ENCODE assay signal across 9 mouse cellular contexts in the genomic region with DNA sequence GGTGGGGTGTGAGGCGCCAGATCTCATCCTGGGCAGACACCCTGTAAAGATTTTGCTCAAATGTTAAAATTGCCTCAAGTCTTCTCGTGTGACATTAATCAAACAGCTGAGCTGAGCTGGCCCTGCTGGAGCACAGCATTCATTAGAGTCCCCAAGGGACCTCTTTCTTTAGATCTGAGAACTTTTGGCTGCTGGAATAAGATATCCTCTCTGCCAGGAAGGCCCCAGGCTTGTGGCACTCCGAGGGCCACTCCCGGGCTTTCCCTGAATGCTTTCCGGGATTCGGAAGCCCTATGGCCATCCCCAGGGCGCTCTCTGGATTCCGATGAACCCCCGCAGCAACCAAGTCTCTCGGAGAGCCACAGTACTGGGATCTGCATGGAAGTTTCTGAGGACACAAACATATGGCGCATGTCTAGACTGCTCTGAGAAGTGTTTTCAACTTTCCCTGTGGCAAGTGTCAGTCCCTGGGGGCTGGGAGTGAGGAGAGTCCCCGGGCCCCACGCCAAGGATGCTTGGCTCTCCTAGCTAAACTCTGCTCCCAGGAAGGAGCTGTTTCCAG. TPM values are rescaled to one million over a fixed set of nuclear protein-coding genes. Genes with fewer than 3 reads are reported as not detected.
A peak's percentile ranks its signal among the peaks of the same experiment; 100 is the strongest.
DNase-seq lines count a peak whose midpoint lies in the region; ATAC-seq and TF ChIP-seq lines count a peak whose summit lies in the region.
"Had no signal": no experiment of that assay in that cellular context is flagged by ENCODE, and none has a peak within 500 bp of the region (broad histone marks: within the 10 kb centered on the region; RNA-seq: fewer than 3 reads in every experiment).

No protein-coding gene starts in this region.

- H3K27ac ChIP-seq in forebrain, embryonic 15.5 days (replicated peaks), result peak overlapping the region; percentile 87
- H3K27ac ChIP-seq in heart, postnatal 0 days (ENCODE audit: low read depth), result peak overlapping the region; percentile 47

- no peak overlapping the region for H3K9ac ChIP-seq in forebrain, embryonic 15.5 days (replicated peaks)
- no peak overlapping the region for H3K9ac ChIP-seq in heart, postnatal 0 days (replicated peaks; ENCODE audit: low read depth, low read length)

- peak overlapping the region; percentile 5; the same call in 1 of the 2 replicates for H3K4me3 ChIP-seq in forebrain, embryonic 15.5 days
- H3K4me3 ChIP-seq in heart, postnatal 0 days (ENCODE audit: low read depth, low read length), result 0 out of 2 replicates have a peak overlapping the region, but pooled peaks have one; percentile 11

- H3K27me3 ChIP-seq in forebrain, embryonic 15.5 days, result no peaks in the 10 kb centered on the region
- no peaks in the 10 kb centered on the region for H3K27me3 ChIP-seq in heart, postnatal 0 days (ENCODE audit: control insufficient read depth, insufficient read depth, low read length)

- peak overlapping the region; percentile 35 for H3K4me2 ChIP-seq in forebrain, embryonic 15.5 days (replicated peaks)
- H3K4me2 ChIP-seq in heart, postnatal 0 days (ENCODE audit: low read depth, low read length), result peak overlapping the region; percentile 47

- no peaks in the 10 kb centered on the region for H3K36me3 ChIP-seq in forebrain, embryonic 15.5 days
- H3K36me3 ChIP-seq in heart, postnatal 0 days (replicated peaks; ENCODE audit: control insufficient read depth, insufficient read depth, low read length), result no peaks in the 10 kb centered on the region

- ATAC-seq in forebrain, embryonic 15.5 days (replicated peaks), result peak; percentile 90
- peak; percentile 66 for ATAC-seq in heart, postnatal 0 days (ENCODE audit: insufficient read depth, low read depth)

- no peaks in the 10 kb centered on the region for H3K9me3 ChIP-seq in forebrain, embryonic 15.5 days
- H3K9me3 ChIP-seq in heart, postnatal 0 days (replicated peaks; ENCODE audit: control insufficient read depth, low read length), result 0 out of 2 replicates have a peak, but pooled peaks cover 3% of the 10 kb centered on the region

- no peak for TF ChIP-seq CTCF in heart, postnatal 0 days (IDR thresholded peaks at IDR 0.05; ENCODE audit: low read depth)

- TF ChIP-seq EP300 in heart, postnatal 0 days (IDR thresholded peaks at IDR 0.05; ENCODE audit: low read depth), result no peak

- peak; percentile 46 to 65 for DNase-seq in left cerebral cortex, adult 18-20 months (ENCODE audit: low spot score in 2 of 2)
- DNase-seq in left cerebral cortex, adult 11 months (ENCODE audit: low spot score), result no peak
- DNase-seq in heart, postnatal 0 days (ENCODE audit: low spot score), result peak; percentile 42
- peak; percentile 88 for DNase-seq in kidney, postnatal 10 days
- DNase-seq in lung, postnatal 25 days (ENCODE audit: low spot score), result peak; percentile 23
- DNase-seq in right cerebral cortex, postnatal 4 days, result peak; percentile 76
- no peak for DNase-seq in layer of hippocampus, adult 8-10 months (ENCODE audit: low spot score in 2 of 2)

- WGBS in forebrain, embryonic 15.5 days, result 4% methylated on average over 13 of the region's 13 CpGs
- 11% methylated on average over 13 of the region's 13 CpGs for WGBS in heart, postnatal 0 days

- peaks cover 28% of the 10 kb centered on the region for H3K4me1 ChIP-seq in forebrain, embryonic 15.5 days
- peaks cover 12% of the 10 kb centered on the region for H3K4me1 ChIP-seq in heart, postnatal 0 days (ENCODE audit: control insufficient read depth, insufficient read depth)

RNA-seq across cellular contexts. Expression of gene Rgs8, which starts 10.8 kb away (rescaled TPM):
- total RNA-seq in left cerebral cortex, adult 18-20 months (2021), result 10 to 100 TPM; 60.4 to 61.1 TPM
- 19.2 and 19.7 TPM in 2 replicates for polyA plus RNA-seq in forebrain, embryonic 15.5 days (2015; fragmentation: Nextera tagmentation; extraction: Ambion mirVana)
- total RNA-seq in heart, postnatal 0 days (2014; rRNA removed; ENCODE audit: low replicate concordance), result 0.08 TPM in 1 of 2 replicates, not detected in the other
- polyA plus RNA-seq in heart, postnatal 0 days (2015; fragmentation: Nextera tagmentation; extraction: Ambion mirVana), result 0.03 and 0.05 TPM in 2 replicates
- 10 to 100 TPM; 52.3 to 76.3 (median 59.5) TPM for total RNA-seq in layer of hippocampus, adult 8-10 months (2022)
- polyA plus RNA-seq: gonadal fat pad, adult 2 months had no signal

Comparison
In these comparisons a context has a peak if more than half of its experiments do, and no peak if none do; other contexts are left out.
1. DNase-seq: peak in left cerebral cortex, adult 18-20 months (2 of 2), heart, postnatal 0 days (single experiment), kidney, postnatal 10 days (single experiment), lung, postnatal 25 days (single experiment) and right cerebral cortex, postnatal 4 days (single experiment); none in left cerebral cortex, adult 11 months (single experiment) and layer of hippocampus, adult 8-10 months (0 of 2).
2. RNA of gene Rgs8, which starts 10.8 kb away (total RNA-seq): 52.3 to 76.3 TPM in layer of hippocampus, adult 8-10 months and 60.4 to 61.1 TPM in left cerebral cortex, adult 18-20 months; 0.08 TPM in heart, postnatal 0 days; every median in the first group is over 10 times any median in the second.